Mouse (Mus musculus) brain, embryonic 14.5 days (tissue): ENCODE data around the gene Dnajc11. TPM values are rescaled to one million over a fixed set of nuclear protein-coding genes. Genes with fewer than 3 reads are reported as not detected.

Experiments
- DNase-seq: peaks from one replicate; pipeline ENCODE4 v3.0.0-alpha.2; 2011; ENCODE audit warnings: low read depth
- CTCF ChIP-seq: fragments of 200-500 bp; IDR thresholded peaks from 2 replicates; pipeline ENCODE4 v1.5.1; 2012; ENCODE audit warnings: inconsistent platforms, mild to moderate bottlenecking, moderate library complexity, borderline replicate concordance; ENCODE audit not compliant: insufficient read depth, insufficient read length; ENCODE audit errors: extremely low read depth
- POLR2A ChIP-seq: fragments of 200-500 bp; IDR thresholded peaks from 2 replicates; pipeline ENCODE4 v1.6.1; 2012; ENCODE audit warnings: mild to moderate bottlenecking, inconsistent platforms, borderline replicate concordance; ENCODE audit not compliant: poor library complexity, insufficient read depth, insufficient read length, severe bottlenecking; ENCODE audit errors: extremely low read depth
- polyA plus RNA-seq: library from polyadenylated mRNA; depleted of rRNA; stranded (reverse); fragments of >200 nt; gene quantifications from 2 replicates; pipeline ENCODE4 v1.2.3, GENCODE M21; 2012; rRNA removed

Dnajc11 gene
- polyA plus RNA-seq, 1 experiment = 84.0 TPM

- TF ChIP-seq CTCF (no peak), POLR2A (no peak)
- no peak for DNase-seq
Measured at GRCm38 (mm10) chr4:152021568-152022097, 88.1 kb downstream of the Dnajc11 start.

- TF ChIP-seq POLR2A (no peak), CTCF (no peak)
- no peak for DNase-seq
Measured at GRCm38 (mm10) chr4:152022506-152022905, 89.0 kb downstream of the Dnajc11 start.

GRCm38 (mm10) chr4:152024525-152024924 is 91.0 kb downstream of the Dnajc11 start:
- DNase-seq = no peak
- TF ChIP-seq CTCF = no peak
- TF ChIP-seq POLR2A = no peak

- TF ChIP-seq POLR2A (no peak), CTCF (no peak)
- DNase-seq = no peak
Measured at GRCm38 (mm10) chr4:152026751-152027508, 93.4 kb downstream of the Dnajc11 start.

- no peak for TF ChIP-seq CTCF
- peak; percentile 71; the same call in 1 of the 2 replicates for TF ChIP-seq POLR2A
- peak; percentile 98 for DNase-seq
Measured at GRCm38 (mm10) chr4:152027524-152027923, 94.0 kb downstream of the Dnajc11 start, which contains the start of gene Zbtb48. TSS of gene Zbtb48 (minus strand) at chr4:152027671.

- DNase-seq = no peak
Measured at GRCm38 (mm10) chr4:152028456-152028855, 95.0 kb downstream of the Dnajc11 start.

GRCm38 (mm10) chr4:152029087-152029486 is 95.6 kb downstream of the Dnajc11 start:
- no peak for TF ChIP-seq POLR2A
- peak; percentile 8; the same call in 1 of the 2 replicates for TF ChIP-seq CTCF

More at GRCm38 (mm10) chr4:152028456-152028855, 95.0 kb downstream of the Dnajc11 start:
- TF ChIP-seq CTCF = no peak
- no peak for TF ChIP-seq POLR2A

GRCm38 (mm10) chr4:152029997-152030396 is 96.5 kb downstream of the Dnajc11 start:
- TF ChIP-seq POLR2A = no peak
- TF ChIP-seq CTCF = peak; percentile 12; the same call in 1 of the 2 replicates
- peak; percentile 58 for DNase-seq

More at GRCm38 (mm10) chr4:152029087-152029486, 95.6 kb downstream of the Dnajc11 start:
- peak; percentile 8 for DNase-seq

Other genes starting within 250 kb of the Dnajc11 start
- 64.3 and 92.9 TPM in 2 replicates for gene Camta1, start 71.8 kb upstream of the Dnajc11 start, polyA plus RNA-seq
- gene Thap3, start 55.3 kb downstream of the Dnajc11 start, polyA plus RNA-seq = 37.9 and 43.4 TPM in 2 replicates
- 18.4 and 19.6 TPM in 2 replicates for gene Phf13, start 62.6 kb downstream of the Dnajc11 start, polyA plus RNA-seq
- gene Klhl21, start 75.1 kb downstream of the Dnajc11 start, polyA plus RNA-seq = 3.7 and 5.0 TPM in 2 replicates
- gene Zbtb48, start 94.0 kb downstream of the Dnajc11 start, polyA plus RNA-seq = 26.8 and 33.6 TPM in 2 replicates
- gene Tas1r1, start 104.9 kb downstream of the Dnajc11 start, polyA plus RNA-seq = 0.37 and 0.58 TPM in 2 replicates
- gene Nol9, start 105.6 kb downstream of the Dnajc11 start, polyA plus RNA-seq = 23.4 and 28.8 TPM in 2 replicates
- gene Plekhg5, start 138.8 kb downstream of the Dnajc11 start, polyA plus RNA-seq = 14.0 and 18.6 TPM in 2 replicates
- 3.8 and 4.4 TPM in 2 replicates for gene Tnfrsf25, start 182.2 kb downstream of the Dnajc11 start, polyA plus RNA-seq
- 0.38 and 0.48 TPM in 2 replicates for gene Espn, start 218.7 kb downstream of the Dnajc11 start, polyA plus RNA-seq
- gene Hes2, start 225.2 kb downstream of the Dnajc11 start, polyA plus RNA-seq = not detected in 2 replicates
- 178 and 244 TPM in 2 replicates for gene Acot7, start 244.4 kb downstream of the Dnajc11 start, polyA plus RNA-seq